9 mouse cellular contexts compared by ENCODE assay signal in genomic region chr3:88630849-88631341, GRCm38 (mm10). TPM values are rescaled to one million over a fixed set of nuclear protein-coding genes. Genes with fewer than 3 reads are reported as not detected.
DNase-seq lines count a peak whose midpoint lies in the region; ATAC-seq and TF ChIP-seq lines count a peak whose summit lies in the region.
"Had no signal": no experiment of that assay in that cellular context is flagged by ENCODE, and none has a peak within 500 bp of the region (broad histone marks: within the 10 kb centered on the region; RNA-seq: fewer than 3 reads in every experiment).

No protein-coding gene starts in this region.

- no peak for TF ChIP-seq CTCF in E14TG2a.4 (conservative IDR thresholded peaks at IDR 0.05; ENCODE audit: low read length)

- H3K9ac ChIP-seq in lung, embryonic 16.5 days (ENCODE audit: low read length): no peak overlapping the region

- intact Hi-C loops in heart, postnatal 14 days (cut with DNase I): no loop called here

- H3K9me3 ChIP-seq in E14TG2a.4 (ENCODE audit: low read length): no peaks in the 10 kb centered on the region
- H3K9me3 ChIP-seq in lung, embryonic 16.5 days (ENCODE audit: control insufficient read depth, low read length): no peaks in the 10 kb centered on the region

- peaks cover 94% of the 10 kb centered on the region for H3K36me3 ChIP-seq in E14TG2a.4 (ENCODE audit: insufficient read depth, low read length)
- peaks cover 59% of the 10 kb centered on the region for H3K36me3 ChIP-seq in lung, embryonic 16.5 days (ENCODE audit: control insufficient read depth, insufficient read depth, low read length)

- H3K4me2 ChIP-seq in lung, embryonic 16.5 days (ENCODE audit: low read depth, low read length): peak overlapping the region; percentile 17; the same call in 1 of the 2 replicates

- peak; percentile 66 for ATAC-seq in lung, embryonic 16.5 days (ENCODE audit: low read depth)
- ATAC-seq in CD4-positive, CD25-positive, alpha-beta regulatory T cell, adult 4 months: no peak

- H3K4me3 ChIP-seq in E14TG2a.4 (replicated peaks; ENCODE audit: low read length): peak overlapping the region; percentile 41; the same call in 1 of the 2 replicates
- no peak overlapping the region for H3K4me3 ChIP-seq in lung, embryonic 16.5 days (ENCODE audit: low read length)

- DNase-seq in cerebellum, adult 9-11 months: peak; percentile 36
- DNase-seq in cerebellum, postnatal 36 days: no peak
- DNase-seq in heart, postnatal 14 days: peak; percentile 49 to 56
- DNase-seq in urinary bladder, postnatal 36 days (ENCODE audit: low spot score in 2 of 2): no peak
- no peak for DNase-seq in cerebellum, adult 11 months

- H3K4me1 ChIP-seq in E14TG2a.4 (replicated peaks; ENCODE audit: low read depth, low read length): peaks cover 98% of the 10 kb centered on the region
- H3K4me1 ChIP-seq in lung, embryonic 16.5 days (replicated peaks; ENCODE audit: control insufficient read depth, insufficient read depth, low read length): peaks cover 50% of the 10 kb centered on the region

- peak overlapping the region; percentile 78 for H3K27ac ChIP-seq in lung, embryonic 16.5 days (ENCODE audit: low read length)

- 49% methylated on average over 6 of the region's 6 CpGs for whole genome bisulfite sequencing in lung, embryonic 16.5 days

- H3K27me3 ChIP-seq in E14TG2a.4 (ENCODE audit: insufficient read depth, low read length): no peaks in the 10 kb centered on the region
- no peaks in the 10 kb centered on the region for H3K27me3 ChIP-seq in lung, embryonic 16.5 days (ENCODE audit: control insufficient read depth, insufficient read depth, low read depth, low read length)

RNA-seq across cellular contexts. Expression of gene Rxfp4, which starts 22.0 kb away (rescaled TPM):
- not detected for total RNA-seq in heart, postnatal 14 days (2021)
- polyA plus RNA-seq in lung, embryonic 16.5 days (2015; fragmentation: Nextera tagmentation; extraction: Ambion mirVana): not detected in 2 replicates
- under 1 TPM in 1 of 2 experiments, not detected in 1; 0.26 TPM for polyA plus RNA-seq in CD4-positive, CD25-positive, alpha-beta regulatory T cell, adult 4 months (2017; shearing (Covaris generic))
- polyA plus RNA-seq: embryonic facial prominence, embryonic 11.5 days had no signal

RNA-seq across cellular contexts. Expression of gene Arhgef2, which starts 25.1 kb away (rescaled TPM):
- total RNA-seq in heart, postnatal 14 days (2021): 10 to 100 TPM; 71.1 to 71.5 TPM
- polyA plus RNA-seq in lung, embryonic 16.5 days (2015; fragmentation: Nextera tagmentation; extraction: Ambion mirVana): 123 and 125 TPM in 2 replicates
- 10 to 100 TPM; 36.5 to 48.6 TPM for polyA plus RNA-seq in CD4-positive, CD25-positive, alpha-beta regulatory T cell, adult 4 months (2017; shearing (Covaris generic))

RNA-seq across cellular contexts. Expression of gene Khdc4, which starts 54.7 kb away (rescaled TPM):
- 10 to 100 TPM; 36.9 to 40.5 TPM for total RNA-seq in heart, postnatal 14 days (2021)
- 82.1 and 86.2 TPM in 2 replicates for polyA plus RNA-seq in lung, embryonic 16.5 days (2015; fragmentation: Nextera tagmentation; extraction: Ambion mirVana)
- polyA plus RNA-seq in CD4-positive, CD25-positive, alpha-beta regulatory T cell, adult 4 months (2017; shearing (Covaris generic)): 10 to 100 TPM; 49.8 to 50.2 TPM

RNA-seq across cellular contexts. Expression of gene Ssr2, which starts 55.2 kb away (rescaled TPM):
- 100 to 1,000 TPM in 1 of 2 experiments, 10 to 100 TPM in 1; 95.9 to 108 TPM for total RNA-seq in heart, postnatal 14 days (2021)
- polyA plus RNA-seq in lung, embryonic 16.5 days (2015; fragmentation: Nextera tagmentation; extraction: Ambion mirVana): 354 and 367 TPM in 2 replicates
- polyA plus RNA-seq in CD4-positive, CD25-positive, alpha-beta regulatory T cell, adult 4 months (2017; shearing (Covaris generic)): 100 to 1,000 TPM; 160 to 161 TPM

Comparison
In these comparisons a context has a peak if more than half of its experiments do, and no peak if none do; other contexts are left out.
1. DNase-seq: peak in cerebellum, adult 9-11 months (single experiment) and heart, postnatal 14 days (2 of 2); none in cerebellum, postnatal 36 days (0 of 2), urinary bladder, postnatal 36 days (0 of 2) and cerebellum, adult 11 months (single experiment).